ENCODE assay signal across 8 mouse cellular contexts in the genomic region with DNA sequence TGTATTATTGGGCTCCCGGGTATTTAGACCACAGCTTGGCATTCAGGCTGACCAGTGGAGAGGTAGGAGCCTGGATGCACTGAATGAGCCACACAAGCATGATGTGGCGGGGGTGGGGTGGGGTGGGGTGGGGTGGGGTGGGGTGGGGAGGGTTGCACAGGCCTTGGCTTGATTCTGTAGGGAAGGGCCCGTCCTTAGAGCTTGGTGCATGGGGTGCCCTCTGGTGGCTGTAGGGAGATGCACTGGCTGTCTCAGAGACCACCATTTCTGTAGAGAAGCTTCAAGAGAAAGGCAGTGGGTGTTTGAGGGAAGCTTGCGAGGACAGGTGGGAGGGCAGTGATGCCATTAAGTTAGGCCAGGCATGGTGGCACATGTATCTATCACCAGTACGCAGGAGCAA. TPM values are rescaled to one million over a fixed set of nuclear protein-coding genes. Genes with fewer than 3 reads are reported as not detected.
A peak's percentile ranks its signal among the peaks of the same experiment; 100 is the strongest.
DNase-seq lines count a peak whose midpoint lies in the region; ATAC-seq and TF ChIP-seq lines count a peak whose summit lies in the region.
"Had no signal": no experiment of that assay in that cellular context is flagged by ENCODE, and none has a peak within 500 bp of the region (broad histone marks: within the 10 kb centered on the region; RNA-seq: fewer than 3 reads in every experiment).

No protein-coding gene starts in this region.

- H3K27me3 ChIP-seq in heart, postnatal 0 days (ENCODE audit: control insufficient read depth, insufficient read depth, low read length) = no peaks in the 10 kb centered on the region
- H3K27me3 ChIP-seq: limb, embryonic 13.5 days had no signal

- H3K4me1 ChIP-seq in heart, postnatal 0 days (ENCODE audit: control insufficient read depth, insufficient read depth) = 0 out of 2 replicates have a peak, but pooled peaks cover 23% of the 10 kb centered on the region
- H3K4me1 ChIP-seq: limb, embryonic 13.5 days had no signal

- H3K4me3 ChIP-seq in heart, postnatal 0 days (ENCODE audit: low read depth, low read length) = no peak overlapping the region
- H3K4me3 ChIP-seq in layer of hippocampus, adult 2 months = no peak overlapping the region
- H3K4me3 ChIP-seq: limb, embryonic 13.5 days had no signal

- peak overlapping the region; percentile 63 for H3K27ac ChIP-seq in heart, postnatal 0 days (ENCODE audit: low read depth)
- H3K27ac ChIP-seq in layer of hippocampus, adult 2 months = peak overlapping the region; percentile 67; the same call in 1 of the 2 replicates
- H3K27ac ChIP-seq: limb, embryonic 13.5 days had no signal

- H3K9me3 ChIP-seq in heart, postnatal 0 days (replicated peaks; ENCODE audit: control insufficient read depth, low read length) = no peaks in the 10 kb centered on the region
- H3K9me3 ChIP-seq: limb, embryonic 13.5 days had no signal

- peaks cover 7% of the 10 kb centered on the region; the same call in 1 of the 2 replicates for H3K36me3 ChIP-seq in heart, postnatal 0 days (replicated peaks; ENCODE audit: control insufficient read depth, insufficient read depth, low read length)
- H3K36me3 ChIP-seq: limb, embryonic 13.5 days had no signal

- no peak overlapping the region for H3K4me2 ChIP-seq in heart, postnatal 0 days (ENCODE audit: low read depth, low read length)
- H3K4me2 ChIP-seq: limb, embryonic 13.5 days had no signal

- peak; percentile 83 for DNase-seq in NIH3T3 (ENCODE audit: low read depth)
- peak; percentile 27 for DNase-seq in embryo, embryonic 11.5 days (ENCODE audit: low read depth, low spot score)
- peak; percentile 83 for DNase-seq in heart, postnatal 0 days (ENCODE audit: low spot score)
- DNase-seq in layer of hippocampus, adult 2 months (ENCODE audit: low spot score in 2 of 2) = peak; percentile 62 to 63
- peak; percentile 81 for DNase-seq in lung, postnatal 10 days
- DNase-seq in right cerebral cortex, postnatal 25 days = peak; percentile 57

- ATAC-seq in CD4-positive, CD25-positive, alpha-beta regulatory T cell, adult 4 months = peak; percentile 73
- peak; percentile 66 for ATAC-seq in heart, postnatal 0 days (ENCODE audit: insufficient read depth, low read depth)

- no peak for TF ChIP-seq EP300 in heart, postnatal 0 days (IDR thresholded peaks at IDR 0.05; ENCODE audit: low read depth)

- peak; percentile 79 for TF ChIP-seq CTCF in heart, postnatal 0 days (IDR thresholded peaks at IDR 0.05; ENCODE audit: low read depth)
- TF ChIP-seq CTCF in layer of hippocampus, adult 2 months (conservative IDR thresholded peaks at IDR 0.05) = peak; percentile 78

- 29% methylated on average over 5 of the region's 5 CpGs for WGBS in heart, postnatal 0 days

- no peak overlapping the region for H3K9ac ChIP-seq in heart, postnatal 0 days (replicated peaks; ENCODE audit: low read depth, low read length)
- H3K9ac ChIP-seq: limb, embryonic 13.5 days had no signal

RNA-seq across cellular contexts. Expression of a gene that starts 34.6 kb away (rescaled TPM):
- polyA plus RNA-seq in CD4-positive, CD25-positive, alpha-beta regulatory T cell, adult 4 months (2017; shearing (Covaris generic)) = 100 to 1,000 TPM; 108 to 145 TPM
- 17.9 and 39.5 TPM in 2 replicates for total RNA-seq in heart, postnatal 0 days (2014; rRNA removed; ENCODE audit: low replicate concordance)
- polyA plus RNA-seq in heart, postnatal 0 days (2015; fragmentation: Nextera tagmentation; extraction: Ambion mirVana) = 68.8 and 73.5 TPM in 2 replicates
- total RNA-seq in layer of hippocampus, adult 2 months (2021) = 100 to 1,000 TPM; 306 to 335 TPM

RNA-seq across cellular contexts. Expression of a gene that starts 53.9 kb away (rescaled TPM):
- polyA plus RNA-seq in CD4-positive, CD25-positive, alpha-beta regulatory T cell, adult 4 months (2017; shearing (Covaris generic)) = not detected
- not detected in 2 replicates for total RNA-seq in heart, postnatal 0 days (2014; rRNA removed; ENCODE audit: low replicate concordance)
- not detected in 2 replicates for polyA plus RNA-seq in heart, postnatal 0 days (2015; fragmentation: Nextera tagmentation; extraction: Ambion mirVana)
- not detected for total RNA-seq in layer of hippocampus, adult 2 months (2021)
- polyA plus RNA-seq: limb, embryonic 13.5 days had no signal

Comparison
In these comparisons a context has a peak if more than half of its experiments do, and no peak if none do; other contexts are left out.
1. DNase-seq: peak in every context shown above with its lines; median percentile 83 in NIH3T3; 83 in heart, postnatal 0 days; 81 in lung, postnatal 10 days; 62 in layer of hippocampus, adult 2 months; 57 in right cerebral cortex, postnatal 25 days; 27 in embryo, embryonic 11.5 days.